Mouse (Mus musculus) liver, embryonic 14.5 days (tissue): ENCODE results near the gene Rad51ap1. TPM values are rescaled to one million over a fixed set of nuclear protein-coding genes. Genes with fewer than 3 reads are reported as not detected.
A peak's percentile ranks its signal among the peaks of the same experiment; 100 is the strongest.

Source experiments
- ATAC-seq: fragments of 200-750 bp; cut with Nextera tagmentation; 2 replicates; pipeline ENCODE4 v1.8.0; 2017; ENCODE audit warnings: moderate number of reproducible peaks, mild to moderate bottlenecking, moderate library complexity; ENCODE audit not compliant: insufficient read depth
- DNase-seq, 3 experiments: peaks; one replicate each; pipeline ENCODE4 v3.0.0-alpha.2; 2012 to 2013; ENCODE audit warnings: low read depth in 3 of 3, low spot score in 3 of 3
- H3K27ac ChIP-seq: fragments of 300-500 bp; sonication (generic); 2 replicates; pipeline ENCODE4 v1.5.1; 2014; ENCODE audit warnings: moderate library complexity, mild to moderate bottlenecking, control low read depth, inconsistent platforms
- H3K27me3 ChIP-seq: fragments of 300-500 bp; sonication (generic); 2 replicates; pipeline ENCODE4 v1.6.1; 2014; ENCODE audit warnings: mild to moderate bottlenecking, low read length, moderate library complexity; ENCODE audit not compliant: control insufficient read depth, insufficient read depth
- H3K36me3 ChIP-seq: fragments of 300-500 bp; sonication (generic); replicated peaks from 2 replicates; pipeline ENCODE4 v1.6.1; 2014; ENCODE audit warnings: low read depth; ENCODE audit not compliant: control insufficient read depth, insufficient read depth
- H3K4me1 ChIP-seq, 2 experiments: fragments of 200-500 bp in 1 of 2; fragments of 300-500 bp in 1 of 2; sonication (generic) in 1 of 2; replicated peaks; 2 replicates each; pipeline ENCODE4 v1.6.1; 2012 to 2014; ENCODE audit warnings: antibody characterized with exemption in 1 of 2, inconsistent platforms in 1 of 2, low read length in 1 of 2; ENCODE audit not compliant: control insufficient read depth in 2 of 2, insufficient read depth in 2 of 2
- H3K4me2 ChIP-seq: fragments of 300-500 bp; sonication (generic); 2 replicates; pipeline ENCODE4 v1.6.1; 2014; ENCODE audit warnings: low read depth, mild to moderate bottlenecking, control low read depth, moderate library complexity
- H3K4me3 ChIP-seq, 2 experiments: fragments of 200-500 bp in 1 of 2; fragments of 300-500 bp in 1 of 2; sonication (generic) in 1 of 2; 2 replicates each; pipeline ENCODE4 v1.5.1; 2012 to 2014; ENCODE audit warnings: low read depth in 2 of 2, low read length in 2 of 2, mild to moderate bottlenecking in 2 of 2, control low read depth in 1 of 2, inconsistent platforms in 1 of 2, moderate library complexity in 1 of 2; ENCODE audit not compliant: insufficient read depth in 1 of 2
- H3K9ac ChIP-seq: fragments of 300-500 bp; sonication (generic); replicated peaks from 2 replicates; pipeline ENCODE4 v1.6.1; 2014; ENCODE audit warnings: mild to moderate bottlenecking, control low read depth, moderate library complexity
- H3K9me3 ChIP-seq: fragments of 300-500 bp; sonication (generic); 2 replicates; pipeline ENCODE4 v1.6.1; 2016; ENCODE audit warnings: low read length, mixed read lengths; ENCODE audit not compliant: control insufficient read depth
- CTCF ChIP-seq: IDR thresholded peaks from 2 replicates; pipeline ENCODE4 v1.5.1; 2016; ENCODE audit warnings: antibody characterized with exemption, low read depth, control low read depth
- EP300 ChIP-seq: IDR thresholded peaks from 2 replicates; pipeline ENCODE4 v1.6.1; 2016; ENCODE audit warnings: antibody characterized with exemption, low read depth
- WGBS: fragments of 180-500 bp; shearing (Covaris S2); extraction: QIAGEN DNeasy Blood & Tissue Kit; methylation state at CpG from one replicate; pipeline ENCODE4 v1.1.7; 2014; ENCODE audit not compliant: insufficient replicate concordance; 5-methylcytosine and 5-hydroxymethylcytosine counted together
- polyA plus RNA-seq, 2 experiments: library from polyadenylated mRNA; depleted of rRNA in 1 of 2; stranded (reverse) in 1 of 2; unstranded in 1 of 2; fragments of >200 nt; fragmentation: Nextera tagmentation in 1 of 2; extraction: Ambion mirVana in 1 of 2; gene quantifications; 2 replicates each; pipeline versions ENCODE4 v1.2.1 to v1.2.3; 2012 to 2014

The Rad51ap1 gene
- polyA plus RNA-seq, 2 experiments = 37.7 to 48.7 TPM

DNA sequence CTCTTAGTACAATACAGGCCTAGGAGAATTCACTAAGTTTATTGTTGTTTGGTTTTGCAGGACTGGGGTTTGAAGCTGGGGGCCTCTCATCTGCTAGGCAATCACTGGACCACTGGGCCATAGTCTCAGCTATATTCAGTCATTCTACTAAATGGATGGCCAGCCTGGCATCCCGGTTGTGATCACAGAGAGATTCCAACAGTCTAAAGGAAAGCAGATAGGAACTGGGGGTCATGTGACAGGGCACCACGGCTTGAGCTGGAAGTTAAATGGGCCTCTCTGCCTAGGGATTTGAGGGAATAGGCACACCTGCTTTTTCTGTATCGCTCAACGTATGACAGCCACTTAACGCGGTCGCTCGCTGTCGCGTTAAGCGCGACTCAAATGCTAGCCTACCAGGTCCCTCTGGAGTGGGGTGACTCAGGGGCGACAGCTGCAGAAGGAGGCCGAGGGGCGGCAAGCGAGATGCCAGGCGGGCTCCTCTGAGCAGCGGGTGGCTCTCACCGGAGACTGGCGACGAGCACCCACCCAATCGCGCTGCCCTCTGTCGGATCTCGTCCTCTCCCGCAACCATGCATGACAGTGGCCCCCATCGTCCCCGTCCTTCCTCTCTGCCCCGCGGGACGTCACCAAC is 417 bp downstream of the Rad51ap1 start:
- WGBS = under 1% methylated on average over 31 of the region's 31 CpGs
- ATAC-seq = peak; percentile 55

DNA sequence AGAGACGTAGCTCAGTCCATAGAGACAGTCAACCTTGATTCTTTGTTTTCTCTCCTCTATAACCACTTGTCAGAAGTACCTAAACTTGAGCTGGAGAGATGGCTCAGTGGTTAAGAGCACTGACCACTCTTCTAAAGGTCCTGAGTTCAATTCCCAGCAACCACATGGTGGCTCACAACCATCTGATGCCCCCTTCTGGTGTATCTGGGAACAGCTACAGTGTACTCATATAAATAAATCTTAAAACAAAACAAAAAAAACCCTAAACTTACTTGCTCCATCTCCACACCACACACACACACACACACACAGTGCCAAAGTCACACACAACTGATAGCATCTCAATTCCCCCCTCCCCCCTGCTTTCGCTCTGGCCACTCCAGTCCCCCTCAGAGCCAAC is 1.3 kb downstream of the Rad51ap1 start:
- H3K36me3 ChIP-seq = peaks cover 23% of the 10 kb centered on the region
- H3K4me3 ChIP-seq = peak overlapping the region; percentile 71 to 83
- no peaks in the 10 kb centered on the region for H3K9me3 ChIP-seq

More for the DNA sequence above, 417 bp downstream of the Rad51ap1 start:
- Histone ChIP-seq H3K4me2 (peak overlapping the region; percentile 93), H3K27me3 (no peaks in the 10 kb centered on the region), H3K9me3 (no peaks in the 10 kb centered on the region), H3K9ac (peak overlapping the region; percentile 75), H3K4me1 (peaks cover 12 to 16% of the 10 kb centered on the region in 2 experiments), H3K36me3 (peaks cover 13% of the 10 kb centered on the region), H3K4me3 (peak overlapping the region; percentile 71 to 83), H3K27ac (peak overlapping the region; percentile 32)
- DNase-seq = peak in 1 of 3 experiments; percentile 31
- TF ChIP-seq CTCF (peak; percentile 11; the same call in 1 of the 2 replicates), EP300 (no peak)

DNA sequence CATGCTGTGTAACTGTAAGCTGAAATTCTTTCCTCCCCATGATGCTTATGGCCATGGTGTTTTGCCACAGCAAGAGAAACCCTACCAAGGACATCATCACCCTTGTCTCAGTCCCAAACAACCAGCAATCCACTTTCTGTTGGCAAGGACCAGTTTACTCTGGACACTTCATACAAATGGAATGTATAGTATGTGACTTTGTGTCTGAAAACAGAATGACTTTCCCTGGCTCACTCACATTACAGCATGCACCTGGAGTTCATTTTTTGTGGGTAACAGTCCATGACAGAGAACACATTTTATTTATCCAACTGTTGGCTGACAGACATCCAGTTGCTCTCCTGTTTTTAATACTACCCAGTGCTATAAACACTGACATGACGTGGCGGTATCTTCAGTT is 6.5 kb downstream of the Rad51ap1 start:
- ATAC-seq (no peak), DNase-seq (no peak)
- 91% methylated on average over 2 of the region's 2 CpGs for WGBS
- Histone ChIP-seq H3K9me3 (no peaks in the 10 kb centered on the region), H3K9ac (no peak overlapping the region), H3K36me3 (peaks cover 65% of the 10 kb centered on the region), H3K4me2 (no peak overlapping the region), H3K4me3 (no peak overlapping the region), H3K27me3 (no peaks in the 10 kb centered on the region), H3K4me1 (peaks cover 2 to 4% of the 10 kb centered on the region in 2 experiments; a peak in 2 of 4 replicates), H3K27ac (no peak overlapping the region)
- TF ChIP-seq CTCF (no peak), EP300 (no peak)

More for the DNA sequence above, 1.3 kb downstream of the Rad51ap1 start:
- H3K27me3 ChIP-seq = no peaks in the 10 kb centered on the region
- H3K27ac ChIP-seq = no peak overlapping the region
- peak overlapping the region; percentile 75 for H3K9ac ChIP-seq
- peaks cover 12 to 16% of the 10 kb centered on the region in 2 experiments for H3K4me1 ChIP-seq
- peak in 1 of 3 experiments; percentile 10 for DNase-seq
- TF ChIP-seq CTCF (peak; percentile 64), EP300 (no peak)
- 48% methylated on average over 2 of the region's 2 CpGs for WGBS
- H3K4me2 ChIP-seq = peak overlapping the region; percentile 93
- no peak for ATAC-seq

DNA sequence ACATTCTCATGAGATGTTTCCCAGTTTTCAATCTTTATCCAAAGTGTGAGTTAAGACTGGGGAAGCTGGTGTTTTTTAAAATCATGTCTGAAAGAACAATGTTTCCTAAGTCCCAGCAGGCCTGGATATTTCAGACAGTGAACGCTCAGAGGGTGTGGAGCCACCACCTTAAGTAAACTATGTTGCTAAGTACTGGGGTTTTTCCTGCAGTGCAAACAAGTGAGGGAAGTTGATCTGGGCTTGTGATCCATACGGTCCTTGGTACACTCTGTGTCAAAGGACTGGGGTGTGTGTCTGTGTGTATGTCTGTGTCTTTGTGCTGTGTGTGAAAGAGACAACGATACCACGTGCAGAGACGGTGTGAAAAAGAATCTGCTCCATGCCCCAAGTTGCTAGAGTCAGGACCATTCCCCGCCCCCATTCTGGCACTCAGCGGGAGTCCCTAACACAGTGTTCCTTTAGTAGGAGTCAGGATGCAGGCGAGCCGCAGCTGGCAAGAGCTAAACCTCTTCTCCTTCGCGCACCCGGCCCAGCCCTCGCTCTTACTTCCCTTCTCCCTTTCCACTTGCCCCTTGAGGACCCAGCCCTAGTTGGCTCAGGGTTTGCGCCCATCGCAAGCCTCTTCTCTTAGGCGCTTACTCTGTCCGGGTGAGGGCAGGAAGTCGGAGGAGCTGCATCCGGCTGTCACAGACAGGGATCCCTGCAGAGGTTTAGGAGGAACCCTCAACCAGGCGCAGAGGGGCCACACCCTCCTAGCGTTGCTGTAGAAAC is 18.1 kb downstream of the Rad51ap1 start, which contains the start of gene Dyrk4:
Gene Dyrk4, minus strand, starts transcription at position 729 of the 771 bp plus-strand sequence.
- Histone ChIP-seq H3K4me1 (0 out of 4 replicates have a peak, but pooled peaks cover 0 to 3% of the 10 kb centered on the region in 2 experiments), H3K4me3 (no peak within 1 kb of the TSS), H3K27ac (no peak within 1 kb of the TSS), H3K27me3 (no peaks in the 10 kb centered on the region), H3K4me2 (no peak within 1 kb of the TSS), H3K9me3 (no peaks in the 10 kb centered on the region), H3K9ac (no peak within 1 kb of the TSS), H3K36me3 (peaks cover 41% of the 10 kb centered on the region)
- TF ChIP-seq EP300 (no peak), CTCF (no peak)
- ATAC-seq (peak; percentile 35; the same call in 1 of the 2 replicates), DNase-seq (no peak)
- WGBS = 24% methylated on average over 21 of the region's 21 CpGs

DNA sequence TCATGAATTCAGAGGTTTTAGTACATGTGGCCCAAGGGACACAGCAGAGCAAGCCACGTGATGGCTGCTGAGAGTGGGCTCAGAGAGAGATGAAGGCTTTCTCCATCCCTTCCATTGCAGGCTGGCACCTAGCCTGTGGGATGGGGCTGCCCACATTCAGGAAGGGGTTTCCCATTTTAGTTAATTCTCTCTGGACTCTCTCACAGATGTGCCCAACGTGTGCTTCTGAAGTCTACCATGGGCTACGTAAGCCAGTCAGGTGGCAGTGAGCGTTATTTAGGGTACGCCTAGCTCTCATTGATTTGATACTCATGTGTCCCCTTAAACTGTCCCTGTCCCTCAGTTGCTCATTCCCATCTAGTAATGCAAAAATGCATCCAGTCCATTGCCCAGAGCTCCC is 24.5 kb downstream of the Rad51ap1 start:
- WGBS = 63% methylated on average over 5 of the region's 5 CpGs
- Histone ChIP-seq H3K27me3 (no peaks in the 10 kb centered on the region), H3K27ac (no peak overlapping the region), H3K9ac (no peak overlapping the region), H3K36me3 (no peaks in the 10 kb centered on the region), H3K4me1 (no peaks in the 10 kb centered on the region), H3K4me2 (no peak overlapping the region), H3K9me3 (no peaks in the 10 kb centered on the region), H3K4me3 (no peak overlapping the region)
- no peak for DNase-seq
- TF ChIP-seq CTCF (no peak), EP300 (no peak)
- ATAC-seq = no peak
